Mouse (Mus musculus) E14TG2a.4 (cell line): ENCODE measurements around the gene Ppp1r36.

ENCODE experiments used
- CTCF ChIP-seq: conservative IDR thresholded peaks from 2 replicates; pipeline ENCODE4 v1.5.1; 2014; ENCODE audit warnings: low read length
- POU5F1 ChIP-seq: IDR thresholded peaks from 2 replicates; pipeline ENCODE4 v1.6.1; 2014; ENCODE audit warnings: low read length, borderline replicate concordance

- TF ChIP-seq CTCF: no peak
- no peak for TF ChIP-seq POU5F1
These were observed 48.5 kb upstream of the Ppp1r36 start for GRCm38 (mm10) chr12:76368790-76369205.
